ENCODE assay signal across 27 mouse cellular contexts in the genomic region with DNA sequence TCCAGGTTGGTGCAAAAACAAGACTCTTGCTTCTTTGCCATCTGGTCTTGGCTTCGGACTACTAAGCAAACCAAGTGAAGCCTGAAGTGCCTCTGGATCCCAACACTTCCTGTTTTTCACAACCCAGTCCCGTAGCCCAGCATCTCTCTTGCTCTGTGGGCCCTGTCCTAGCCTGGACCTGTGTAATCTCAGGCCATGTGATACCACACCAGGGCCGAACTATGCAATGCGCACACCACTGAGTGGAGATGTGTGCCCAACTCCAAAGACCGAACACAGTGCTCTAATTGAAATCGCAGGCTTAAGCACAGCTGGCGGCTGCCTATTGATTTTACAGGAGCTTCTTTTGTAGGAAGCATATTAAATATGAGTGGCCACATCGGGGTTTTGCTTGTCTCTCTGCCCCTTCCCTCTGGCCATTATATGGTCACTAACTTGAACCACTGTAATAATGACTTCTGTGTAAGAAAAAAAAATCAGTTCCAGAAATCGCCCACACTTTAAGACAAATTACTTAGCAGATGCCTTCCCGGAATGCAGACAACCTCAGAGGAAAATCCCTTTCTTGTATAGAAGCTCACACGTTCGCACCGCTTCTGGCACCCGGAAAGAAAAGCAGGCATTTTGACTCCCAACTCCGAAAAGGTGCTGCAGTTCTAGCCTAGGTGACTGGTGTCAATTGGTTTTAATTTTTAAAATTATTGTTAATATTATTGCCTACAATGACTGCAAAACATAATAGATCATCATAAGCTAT. TPM values are rescaled to one million over a fixed set of nuclear protein-coding genes. Genes with fewer than 3 reads are reported as not detected.
A peak's percentile ranks its signal among the peaks of the same experiment; 100 is the strongest.
DNase-seq lines count a peak whose midpoint lies in the region; ATAC-seq and TF ChIP-seq lines count a peak whose summit lies in the region.
"Had no signal": no experiment of that assay in that cellular context is flagged by ENCODE, and none has a peak within 500 bp of the region (broad histone marks: within the 10 kb centered on the region; RNA-seq: fewer than 3 reads in every experiment).

No protein-coding gene starts in this region.

- TF ChIP-seq POLR2A in heart, adult 2 months (IDR thresholded peaks at IDR 0.05; ENCODE audit: insufficient read depth, low read depth, low read length): no peak

- 6% methylated on average over 15 of the region's 15 CpGs for WGBS in hindbrain, embryonic 16.5 days
- WGBS in heart, adult 2 months: 23% methylated on average over 15 of the region's 15 CpGs

- no peaks in the 10 kb centered on the region for H3K79me2 ChIP-seq in heart, adult 2 months (replicated peaks; ENCODE audit: control insufficient read depth, insufficient read depth, low read length)

- TF ChIP-seq EP300 in heart, adult 2 months (IDR thresholded peaks at IDR 0.05; ENCODE audit: insufficient read depth, low read depth, low read length): no peak

- peaks cover 12% of the 10 kb centered on the region for H3K4me1 ChIP-seq in hindbrain, embryonic 16.5 days (ENCODE audit: control insufficient read depth, insufficient read depth, low read depth, low read length)
- H3K4me1 ChIP-seq in heart, adult 2 months (ENCODE audit: control insufficient read depth, insufficient read depth, low read length): no peaks in the 10 kb centered on the region
- H3K4me1 ChIP-seq: liver, embryonic 15.5 days had no signal

- TF ChIP-seq CTCF in layer of hippocampus, adult 2 months (conservative IDR thresholded peaks at IDR 0.05): no peak
- no peak for TF ChIP-seq CTCF in heart, adult 2 months (IDR thresholded peaks at IDR 0.05)

- ATAC-seq in hindbrain, embryonic 16.5 days: 0 out of 2 replicates have a peak, but pooled peaks have one; percentile 25

- H3K27ac ChIP-seq in layer of hippocampus, adult 2 months: 0 out of 2 replicates have a peak overlapping the region, but pooled peaks have one; percentile 18
- H3K27ac ChIP-seq in hindbrain, embryonic 16.5 days (ENCODE audit: low read depth, low read length): no peak overlapping the region
- no peak overlapping the region for H3K27ac ChIP-seq in heart, adult 2 months
- H3K27ac ChIP-seq: embryonic facial prominence, embryonic 13.5 days; limb, embryonic 15.5 days; liver, embryonic 15.5 days; macrophage; neural tube, embryonic 12.5 days had no signal

- peak; percentile 74 for DNase-seq in heart, adult 11 months
- DNase-seq in heart, adult 18-20 months: no peak
- no peak for DNase-seq in layer of hippocampus, adult 2 months (ENCODE audit: low spot score in 2 of 2)
- DNase-seq in layer of hippocampus, adult 18-20 months (ENCODE audit: low spot score in 2 of 2): no peak
- peak; percentile 38 for DNase-seq in embryo, embryonic 10 days (ENCODE audit: low spot score)
- no peak for DNase-seq in left cerebral cortex, postnatal 14 days (ENCODE audit: low spot score in 2 of 2)
- no peak for DNase-seq in heart, adult 2 months
- DNase-seq: adrenal gland, postnatal 25 days; cerebellum, adult 18-20 months; cerebellum, postnatal 36 days; gastrocnemius, postnatal 14 days; heart, postnatal 14 days; kidney, adult 8-10 months; kidney, postnatal 36 days; right cerebral cortex, postnatal 14 days; spleen, adult 18-20 months; thymus, postnatal 25 days had no signal

- no peak overlapping the region for H3K4me2 ChIP-seq in hindbrain, embryonic 16.5 days (ENCODE audit: low read length)
- H3K4me2 ChIP-seq: embryonic facial prominence, embryonic 13.5 days; heart, embryonic 11.5 days; limb, embryonic 15.5 days; liver, embryonic 15.5 days; neural tube, embryonic 12.5 days had no signal

- no peaks in the 10 kb centered on the region for H3K9me3 ChIP-seq in hindbrain, embryonic 16.5 days (ENCODE audit: control insufficient read depth, low read length)
- H3K9me3 ChIP-seq: embryonic facial prominence, embryonic 13.5 days; limb, embryonic 15.5 days; liver, embryonic 15.5 days; neural tube, embryonic 12.5 days had no signal

- H3K4me3 ChIP-seq in layer of hippocampus, adult 2 months: no peak overlapping the region
- H3K4me3 ChIP-seq in hindbrain, embryonic 16.5 days (ENCODE audit: low read length): no peak overlapping the region
- H3K4me3 ChIP-seq in heart, adult 2 months: no peak overlapping the region
- H3K4me3 ChIP-seq: embryonic facial prominence, embryonic 13.5 days; limb, embryonic 15.5 days; liver, embryonic 15.5 days; neural tube, embryonic 12.5 days had no signal

- intact Hi-C loops in left cerebral cortex, postnatal 14 days (cut with DNase I): loop anchor here (5.0 kb wide), 1 partner anchor 43 kb away; no protein-coding TSS in a partner anchor
- intact Hi-C loops in heart, adult 2 months (cut with DNase I): no loop called here

- H3K9ac ChIP-seq in hindbrain, embryonic 16.5 days (ENCODE audit: low read depth, low read length): no peak overlapping the region
- H3K9ac ChIP-seq in heart, adult 2 months (ENCODE audit: low read depth, low read length): no peak overlapping the region
- H3K9ac ChIP-seq: embryonic facial prominence, embryonic 13.5 days; limb, embryonic 15.5 days; liver, embryonic 15.5 days; neural tube, embryonic 12.5 days had no signal

- peaks cover 69% of the 10 kb centered on the region for H3K27me3 ChIP-seq in hindbrain, embryonic 16.5 days (replicated peaks; ENCODE audit: control insufficient read depth, insufficient read depth, low read length)
- H3K27me3 ChIP-seq in heart, adult 2 months (ENCODE audit: control insufficient read depth, insufficient read depth, low read length): peaks cover 23% of the 10 kb centered on the region
- H3K27me3 ChIP-seq: CH12.LX had no signal

- no peaks in the 10 kb centered on the region for H3K36me3 ChIP-seq in hindbrain, embryonic 16.5 days (ENCODE audit: control insufficient read depth, insufficient read depth, low read length)
- no peaks in the 10 kb centered on the region for H3K36me3 ChIP-seq in heart, adult 2 months (ENCODE audit: control insufficient read depth, insufficient read depth, low read length)
- H3K36me3 ChIP-seq: embryonic facial prominence, embryonic 13.5 days; limb, embryonic 15.5 days; liver, embryonic 15.5 days; neural tube, embryonic 12.5 days had no signal

RNA-seq across cellular contexts. Expression of a gene that starts 1.5 kb away (rescaled TPM):
- total RNA-seq in heart, adult 18-20 months (2021): not detected
- 10 to 100 TPM; 40.4 to 46.2 TPM for total RNA-seq in layer of hippocampus, adult 2 months (2021)
- 10 to 100 TPM; 47.7 to 55.3 TPM for total RNA-seq in layer of hippocampus, adult 18-20 months (2021)
- 0.06 and 2.3 TPM in 2 replicates for polyA plus RNA-seq in hindbrain, embryonic 16.5 days (2015; fragmentation: Nextera tagmentation; extraction: Ambion mirVana)
- 10 to 100 TPM; 28.8 to 40.9 TPM for total RNA-seq in left cerebral cortex, postnatal 14 days (2021)
- total RNA-seq in heart, adult 2 months (2021): not detected
- not detected in 2 replicates for polyA plus RNA-seq in heart, adult 2 months (2012; rRNA removed)
- total RNA-seq: adrenal gland, postnatal 25 days; CH12.LX; gastrocnemius, postnatal 14 days; MEL had no signal
- polyA plus RNA-seq: limb, embryonic 15.5 days; lung, embryonic 16.5 days; macrophage; neural tube, embryonic 12.5 days had no signal

Comparison
In these comparisons a context has a peak if more than half of its experiments do, and no peak if none do; other contexts are left out.
1. DNase-seq: peak in heart, adult 11 months (single experiment) and embryo, embryonic 10 days (single experiment); none in heart, adult 18-20 months (0 of 2), layer of hippocampus, adult 2 months (0 of 2), layer of hippocampus, adult 18-20 months (0 of 2), left cerebral cortex, postnatal 14 days (0 of 2) and heart, adult 2 months (0 of 2).
2. RNA of a gene that starts 1.5 kb away (total RNA-seq): 47.7 to 55.3 TPM in layer of hippocampus, adult 18-20 months, 40.4 to 46.2 TPM in layer of hippocampus, adult 2 months and 28.8 to 40.9 TPM in left cerebral cortex, postnatal 14 days; not detected in heart, adult 18-20 months and not detected in heart, adult 2 months; every median in the first group is over 10 times any median in the second.